ENCODE assay signal across 8 mouse cellular contexts in genomic region chr5:30588301-30588968, GRCm38 (mm10). TPM values are rescaled to one million over a fixed set of nuclear protein-coding genes. Genes with fewer than 3 reads are reported as not detected.
DNase-seq lines count a peak whose midpoint lies in the region; ATAC-seq and TF ChIP-seq lines count a peak whose summit lies in the region.

No protein-coding gene starts in this region.

- no peak overlapping the region for H3K27ac ChIP-seq in embryonic fibroblast, embryonic 13.5 days (ENCODE audit: insufficient read depth, low read length)
- H3K27ac ChIP-seq in intestine, embryonic 15.5 days, result peak overlapping the region; percentile 80
- peak overlapping the region; percentile 42; the same call in 1 of the 2 replicates for H3K27ac ChIP-seq in lung, embryonic 16.5 days (ENCODE audit: low read length)
- H3K27ac ChIP-seq in small intestine, adult 2 months (ENCODE audit: insufficient read depth, low read depth, low read length), result no peak overlapping the region

- TF ChIP-seq CTCF in embryonic fibroblast, embryonic 13.5 days (IDR thresholded peaks at IDR 0.05; ENCODE audit: borderline replicate concordance, insufficient read depth, low read length), result no peak
- TF ChIP-seq CTCF in small intestine, adult 2 months (IDR thresholded peaks at IDR 0.05; ENCODE audit: extremely low read depth, insufficient read length, insufficient replicate concordance, low read depth, low read length), result no peak

- H3K9me3 ChIP-seq in intestine, embryonic 15.5 days, result no peaks in the 10 kb centered on the region
- no peaks in the 10 kb centered on the region for H3K9me3 ChIP-seq in lung, embryonic 16.5 days (ENCODE audit: control insufficient read depth, low read length)

- peak overlapping the region; percentile 59 for H3K9ac ChIP-seq in intestine, embryonic 15.5 days
- peak overlapping the region; percentile 67 for H3K9ac ChIP-seq in lung, embryonic 16.5 days (ENCODE audit: low read length)

- peak; percentile 11 for DNase-seq in kidney, adult 18-20 months
- DNase-seq in kidney, postnatal 14 days, result no peak
- peak; percentile 62 for DNase-seq in adrenal gland, postnatal 25 days
- no peak for DNase-seq in thymus, postnatal 14 days

- WGBS in intestine, embryonic 15.5 days, result under 1% methylated on average over 70 of the region's 70 CpGs
- WGBS in lung, embryonic 16.5 days, result under 1% methylated on average over 69 of the region's 70 CpGs
- whole genome bisulfite sequencing in small intestine, adult 2 months, result 1% methylated on average over 70 of the region's 70 CpGs

- no peak for TF ChIP-seq POLR2A in embryonic fibroblast, embryonic 13.5 days (IDR thresholded peaks at IDR 0.05; ENCODE audit: low read depth, low read length)
- no peak for TF ChIP-seq POLR2A in small intestine, adult 2 months (IDR thresholded peaks at IDR 0.05; ENCODE audit: low read depth, low read length)

- no peaks in the 10 kb centered on the region for H3K4me1 ChIP-seq in embryonic fibroblast, embryonic 13.5 days (ENCODE audit: control insufficient read depth, insufficient read depth, low read length)
- peaks cover 34% of the 10 kb centered on the region for H3K4me1 ChIP-seq in intestine, embryonic 15.5 days (replicated peaks)
- peaks cover 25% of the 10 kb centered on the region for H3K4me1 ChIP-seq in lung, embryonic 16.5 days (replicated peaks; ENCODE audit: control insufficient read depth, insufficient read depth, low read length)
- H3K4me1 ChIP-seq in small intestine, adult 2 months (ENCODE audit: control insufficient read depth, insufficient read depth, insufficient read length, low read length), result peaks cover 5% of the 10 kb centered on the region

- ATAC-seq in intestine, embryonic 15.5 days, result peak; percentile 42
- peak; percentile 38 for ATAC-seq in lung, embryonic 16.5 days (ENCODE audit: low read depth)

- peak overlapping the region; percentile 90 for H3K4me2 ChIP-seq in intestine, embryonic 15.5 days (replicated peaks)
- peak overlapping the region; percentile 83 for H3K4me2 ChIP-seq in lung, embryonic 16.5 days (ENCODE audit: low read depth, low read length)

- H3K4me3 ChIP-seq in embryonic fibroblast, embryonic 13.5 days (ENCODE audit: insufficient read depth, low read length), result peak overlapping the region; percentile 13; the same call in 1 of the 2 replicates
- peak overlapping the region; percentile 57 for H3K4me3 ChIP-seq in intestine, embryonic 15.5 days (replicated peaks)
- H3K4me3 ChIP-seq in lung, embryonic 16.5 days (ENCODE audit: low read length), result peak overlapping the region; percentile 62
- peak overlapping the region; percentile 58 for H3K4me3 ChIP-seq in small intestine, adult 2 months (ENCODE audit: low read depth, low read length)

- peaks cover 26% of the 10 kb centered on the region for H3K27me3 ChIP-seq in intestine, embryonic 15.5 days (replicated peaks)
- H3K27me3 ChIP-seq in lung, embryonic 16.5 days (ENCODE audit: control insufficient read depth, insufficient read depth, low read depth, low read length), result peaks cover 23% of the 10 kb centered on the region
- H3K27me3 ChIP-seq in small intestine, adult 2 months (ENCODE audit: control insufficient read depth, insufficient read depth, low read length), result peaks cover 13% of the 10 kb centered on the region

- no peaks in the 10 kb centered on the region for H3K36me3 ChIP-seq in intestine, embryonic 15.5 days
- no peaks in the 10 kb centered on the region for H3K36me3 ChIP-seq in lung, embryonic 16.5 days (ENCODE audit: control insufficient read depth, insufficient read depth, low read length)
- H3K36me3 ChIP-seq in small intestine, adult 2 months (ENCODE audit: control insufficient read depth, insufficient read depth, low read length), result no peaks in the 10 kb centered on the region

RNA-seq across cellular contexts. Expression of gene Kcnk3, which starts 0.5 kb away (rescaled TPM):
- total RNA-seq in adrenal gland, postnatal 25 days (2021), result 1,220 and 1,477 TPM in 2 replicates
- 1.3 and 1.6 TPM in 2 replicates for polyA plus RNA-seq in embryonic fibroblast, embryonic 13.5 days (2011; ENCODE audit: insufficient read length, low read depth, missing spikeins)
- polyA plus RNA-seq in intestine, embryonic 15.5 days (2015; fragmentation: Nextera tagmentation; extraction: Ambion mirVana), result 24.4 and 24.9 TPM in 2 replicates
- 11.3 and 15.3 TPM in 2 replicates for polyA plus RNA-seq in lung, embryonic 16.5 days (2015; fragmentation: Nextera tagmentation; extraction: Ambion mirVana)
- polyA plus RNA-seq in small intestine, adult 2 months (2012; rRNA removed), result 13.1 and 15.9 TPM in 2 replicates

RNA-seq across cellular contexts. Expression of gene Cib4, which starts 42.8 kb away (rescaled TPM):
- 2.2 TPM in 2 replicates for total RNA-seq in adrenal gland, postnatal 25 days (2021)
- polyA plus RNA-seq in embryonic fibroblast, embryonic 13.5 days (2011; ENCODE audit: insufficient read length, low read depth, missing spikeins), result not detected in 2 replicates
- not detected in 2 replicates for polyA plus RNA-seq in intestine, embryonic 15.5 days (2015; fragmentation: Nextera tagmentation; extraction: Ambion mirVana)
- not detected in 2 replicates for polyA plus RNA-seq in lung, embryonic 16.5 days (2015; fragmentation: Nextera tagmentation; extraction: Ambion mirVana)
- not detected in 2 replicates for polyA plus RNA-seq in small intestine, adult 2 months (2012; rRNA removed)

RNA-seq across cellular contexts. Expression of gene Slc35f6, which starts 59.3 kb away (rescaled TPM):
- 51.4 and 52.6 TPM in 2 replicates for total RNA-seq in adrenal gland, postnatal 25 days (2021)
- 36.9 and 41.0 TPM in 2 replicates for polyA plus RNA-seq in embryonic fibroblast, embryonic 13.5 days (2011; ENCODE audit: insufficient read length, low read depth, missing spikeins)
- 36.8 and 40.4 TPM in 2 replicates for polyA plus RNA-seq in intestine, embryonic 15.5 days (2015; fragmentation: Nextera tagmentation; extraction: Ambion mirVana)
- polyA plus RNA-seq in lung, embryonic 16.5 days (2015; fragmentation: Nextera tagmentation; extraction: Ambion mirVana), result 26.9 and 28.2 TPM in 2 replicates
- polyA plus RNA-seq in small intestine, adult 2 months (2012; rRNA removed), result 48.2 and 80.2 TPM in 2 replicates

Comparison
In these comparisons a context has a peak if more than half of its experiments do, and no peak if none do; other contexts are left out.
1. DNase-seq: peak in kidney, adult 18-20 months (single experiment) and adrenal gland, postnatal 25 days (single experiment); none in kidney, postnatal 14 days (single experiment) and thymus, postnatal 14 days (single experiment).
2. H3K27ac ChIP-seq: peak in intestine, embryonic 15.5 days (single experiment) and lung, embryonic 16.5 days (single experiment); none in embryonic fibroblast, embryonic 13.5 days (single experiment) and small intestine, adult 2 months (single experiment).
3. Peak in every context shown above with its lines, with median percentiles within 50 percentile points of each other: H3K4me3 ChIP-seq.